ENCODE assay signal across 13 mouse cellular contexts in the genomic region with DNA sequence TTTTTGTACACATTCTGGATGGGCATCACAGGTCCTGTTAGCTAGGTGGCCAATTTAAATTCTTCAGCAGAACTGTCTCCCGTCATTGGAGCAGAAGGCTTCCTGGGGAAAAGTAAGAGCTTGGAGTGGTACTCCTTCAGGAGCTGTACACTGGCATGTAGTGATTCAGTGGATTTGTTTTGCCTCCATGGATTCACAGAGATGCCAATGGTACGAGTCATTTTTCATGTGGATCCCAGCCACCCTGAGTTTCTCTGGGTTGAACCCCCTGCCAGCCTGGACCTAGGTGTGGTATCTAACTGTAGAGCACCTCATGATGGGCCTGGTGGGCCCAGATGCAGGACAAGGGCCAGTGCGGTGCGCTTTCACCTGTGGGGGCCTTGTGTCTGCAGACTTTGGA.
"Had no signal": no experiment of that assay in that cellular context is flagged by ENCODE, and none has a peak within 500 bp of the region (broad histone marks: within the 10 kb centered on the region; RNA-seq: fewer than 3 reads in every experiment).

No protein-coding gene starts in this region.

- DNase-seq: lung, adult 18-20 months; lung, embryonic 14.5 days; lung, postnatal 10 days; lung, postnatal 4 days; midbrain, embryonic 14.5 days; retina, postnatal 1 day; right cerebral cortex, adult 18-20 months; right cerebral cortex, postnatal 25 days; right cerebral cortex, postnatal 4 days; spleen, adult 18-20 months; thymus, adult 18-20 months; thymus, postnatal 14 days; thymus, postnatal 4 days had no signal
